Comparison of ENCODE assay signal across 8 mouse cellular contexts in the genomic region with DNA sequence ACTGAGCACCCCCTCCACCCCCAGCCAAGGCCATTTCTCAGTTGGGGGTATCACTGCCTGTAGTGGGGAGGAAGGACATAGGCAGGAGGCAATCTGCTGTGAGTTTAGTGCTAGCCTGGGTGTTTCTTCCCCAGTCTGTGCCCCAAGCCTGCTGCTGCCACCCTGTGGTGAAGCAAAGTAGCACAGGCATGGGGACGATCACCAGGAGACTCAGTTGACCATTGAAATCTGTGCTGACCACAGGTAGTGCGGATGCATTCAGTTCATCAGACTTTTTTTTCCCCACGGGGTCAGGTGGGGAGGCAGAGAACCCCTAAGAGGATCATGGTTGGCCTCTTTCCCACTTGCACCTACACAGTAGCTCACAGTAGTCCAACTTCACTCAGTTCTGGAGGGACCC. TPM values are rescaled to one million over a fixed set of nuclear protein-coding genes. Genes with fewer than 3 reads are reported as not detected.
DNase-seq lines count a peak whose midpoint lies in the region; TF ChIP-seq lines count a peak whose summit lies in the region.
"Had no signal": no experiment of that assay in that cellular context is flagged by ENCODE, and none has a peak within 500 bp of the region (broad histone marks: within the 10 kb centered on the region; RNA-seq: fewer than 3 reads in every experiment).

No protein-coding gene starts in this region.

- TF ChIP-seq CTCF in layer of hippocampus, adult 2 months (conservative IDR thresholded peaks at IDR 0.05): peak; percentile 92

- intact Hi-C loops in gastrocnemius, postnatal 14 days (cut with DNase I; ENCODE audit: low total_unique reads): no loop called here

- DNase-seq in CD8-positive naive resting alpha-beta T cell, adult 2 months (ENCODE audit: low read depth in 2 of 2, low spot score in 2 of 2): peak; percentile 43 to 52
- DNase-seq in NIH3T3 (ENCODE audit: low read depth): peak; percentile 78
- peak; percentile 39 for DNase-seq in cerebellum, adult 8-10 months
- peak; percentile 64 for DNase-seq in gastrocnemius, postnatal 14 days
- peak; percentile 52 to 75 for DNase-seq in layer of hippocampus, adult 2 months (ENCODE audit: low spot score in 2 of 2)
- DNase-seq in lung, postnatal 25 days (ENCODE audit: low spot score): peak; percentile 68
- DNase-seq in spleen, adult 18-20 months: peak; percentile 62 to 82

- peak overlapping the region; percentile 49 for H3K27ac ChIP-seq in layer of hippocampus, adult 2 months

- no peak overlapping the region for H3K4me3 ChIP-seq in layer of hippocampus, adult 2 months

RNA-seq across cellular contexts. Expression of gene Lat2, which starts 2.2 kb away (rescaled TPM):
- total RNA-seq in gastrocnemius, postnatal 14 days (2021): 1 to 10 TPM; 1.3 to 1.5 TPM
- 1 to 10 TPM; 2.2 to 3.0 TPM for total RNA-seq in layer of hippocampus, adult 2 months (2021)

RNA-seq across cellular contexts. Expression of gene Eif4h, which starts 22.2 kb away (rescaled TPM):
- total RNA-seq in gastrocnemius, postnatal 14 days (2021): 100 to 1,000 TPM; 110 to 114 TPM
- 100 to 1,000 TPM; 298 to 323 TPM for total RNA-seq in layer of hippocampus, adult 2 months (2021)

RNA-seq across cellular contexts. Expression of gene Rfc2, which starts 35.9 kb away (rescaled TPM):
- total RNA-seq in gastrocnemius, postnatal 14 days (2021): 10 to 100 TPM; 12.4 to 14.1 TPM
- total RNA-seq in layer of hippocampus, adult 2 months (2021): 10 to 100 TPM; 48.1 to 55.6 TPM

RNA-seq across cellular contexts. Expression of gene Syna, which starts 57.1 kb away (rescaled TPM):
- under 1 TPM in 1 of 2 experiments, not detected in 1; 0.29 TPM for total RNA-seq in gastrocnemius, postnatal 14 days (2021)
- 1 to 10 TPM; 5.4 to 6.8 TPM for total RNA-seq in layer of hippocampus, adult 2 months (2021)
- total RNA-seq: hematopoietic stem cell, adult 5-6 weeks had no signal
